Mouse (Mus musculus) CD4-positive, CD25-positive, alpha-beta regulatory T cell, adult 2 months (primary cell): ENCODE data around the gene Gm20425.

ENCODE experiments used
- DNase-seq: peaks from one replicate; pipeline ENCODE4 v3.0.0-alpha.2; 2012; ENCODE audit warnings: low read depth, low spot score

The Gm20425 gene

DNA sequence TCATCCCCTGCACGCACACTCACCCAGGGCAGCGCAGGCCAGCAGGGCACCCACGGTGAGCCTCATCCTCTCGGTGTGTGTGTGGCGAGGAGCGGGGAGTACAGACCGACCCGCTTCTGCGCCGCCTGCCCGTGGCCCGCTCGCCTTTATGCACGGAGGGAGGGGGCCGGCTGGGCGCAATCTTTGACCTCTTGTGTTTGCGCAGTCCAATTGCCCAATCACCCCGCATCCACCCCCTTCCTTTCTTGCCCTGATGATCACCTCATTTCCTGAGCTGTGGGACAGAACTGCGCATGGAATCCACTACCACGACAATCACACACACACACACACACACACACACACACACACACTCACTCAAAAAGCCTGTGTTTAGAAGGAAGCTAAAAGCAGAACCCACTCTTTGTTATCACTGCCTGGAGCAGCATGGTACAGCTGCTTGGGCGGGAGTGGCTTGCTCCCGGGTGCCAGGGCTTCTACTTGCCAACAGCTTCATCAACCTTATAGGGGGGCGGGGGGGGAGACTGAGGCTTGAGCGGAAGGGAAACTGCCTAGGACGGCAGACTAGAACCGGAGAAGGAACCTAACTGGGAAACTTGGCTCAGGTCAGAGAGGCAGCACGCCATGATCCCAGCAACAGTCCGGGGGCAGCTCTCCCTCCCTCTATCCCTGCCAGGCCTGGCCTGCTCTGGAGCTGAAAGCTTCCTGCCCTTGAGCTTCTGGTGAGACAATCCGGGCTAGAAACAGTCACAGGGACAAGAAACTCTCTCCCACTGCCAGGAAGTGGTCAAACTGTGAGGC is at the start of gene Gm20425, which contains the start of gene Trf:
Gene Gm20425, minus strand, starts transcription at position 157 of the 801 bp plus-strand sequence.
Gene Trf, minus strand, starts transcription at position 294 of the 801 bp plus-strand sequence.
- DNase-seq, result peak; percentile 22

GRCm38 (mm10) chr9:103276876-103277275 is 46.8 kb upstream of the Gm20425 start:
- no peak for DNase-seq

DNA sequence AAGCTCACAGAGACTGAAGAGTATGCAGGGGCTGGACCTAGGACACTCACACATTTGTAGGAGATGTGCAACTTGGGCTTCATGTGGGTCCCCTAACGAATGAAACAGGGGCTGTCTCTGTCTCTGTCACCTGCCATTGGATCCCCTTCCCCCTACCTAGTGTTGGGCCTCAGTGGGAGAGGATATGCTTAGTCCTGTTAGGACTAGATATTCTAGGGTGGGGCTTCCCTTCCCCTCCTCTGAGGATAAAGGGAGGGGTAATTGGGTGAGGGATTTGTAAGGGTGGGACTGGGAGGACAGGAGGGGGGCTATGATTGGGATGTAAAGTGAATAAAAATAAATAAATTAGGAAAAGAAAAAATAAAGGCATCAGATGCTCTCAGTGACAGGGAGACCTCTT is 45.6 kb upstream of the Gm20425 start:
- no peak for DNase-seq

- DNase-seq, result no peak
Measured at GRCm38 (mm10) chr9:103274819-103275218, 44.7 kb upstream of the Gm20425 start.

DNA sequence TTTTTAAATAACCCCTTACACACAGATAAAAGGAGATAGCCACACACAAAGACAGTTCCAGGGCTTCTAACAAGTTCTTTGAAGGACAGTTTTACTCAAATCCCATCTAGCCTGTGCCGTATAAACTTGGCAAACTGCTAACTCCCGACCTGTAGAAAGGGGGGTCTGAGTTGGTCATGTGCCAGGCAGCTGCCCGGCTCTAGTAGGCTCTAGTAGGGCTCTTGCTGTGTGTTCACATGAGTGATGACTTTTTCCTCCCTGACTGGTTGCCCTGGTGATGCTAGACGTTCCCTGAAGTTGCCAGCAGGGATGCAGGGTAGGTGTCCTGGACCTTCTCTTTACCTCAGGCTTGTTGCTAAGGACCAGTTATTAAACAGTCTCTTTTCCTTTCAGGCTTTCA is 41.0 kb upstream of the Gm20425 start:
- DNase-seq, result no peak

DNA sequence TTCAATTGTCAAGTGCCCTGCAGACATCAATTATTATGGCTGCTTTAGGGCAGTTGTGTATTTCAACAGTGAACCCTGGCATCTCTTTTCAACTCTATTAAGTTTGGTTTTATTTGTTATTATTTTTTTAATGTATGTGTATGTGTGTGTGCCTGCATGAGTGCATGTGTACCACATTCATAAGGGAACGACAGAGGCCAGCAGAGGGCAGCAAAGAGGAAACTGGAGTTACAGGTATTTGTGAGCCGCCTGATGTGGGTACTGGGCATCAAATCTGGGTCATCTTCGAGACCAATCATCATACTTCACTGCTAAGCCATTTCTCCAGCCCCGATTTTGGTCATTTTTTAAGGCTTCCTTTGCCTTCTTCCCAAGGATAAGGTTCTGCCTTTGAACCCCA is 35.7 kb upstream of the Gm20425 start:
- DNase-seq, result no peak

DNA sequence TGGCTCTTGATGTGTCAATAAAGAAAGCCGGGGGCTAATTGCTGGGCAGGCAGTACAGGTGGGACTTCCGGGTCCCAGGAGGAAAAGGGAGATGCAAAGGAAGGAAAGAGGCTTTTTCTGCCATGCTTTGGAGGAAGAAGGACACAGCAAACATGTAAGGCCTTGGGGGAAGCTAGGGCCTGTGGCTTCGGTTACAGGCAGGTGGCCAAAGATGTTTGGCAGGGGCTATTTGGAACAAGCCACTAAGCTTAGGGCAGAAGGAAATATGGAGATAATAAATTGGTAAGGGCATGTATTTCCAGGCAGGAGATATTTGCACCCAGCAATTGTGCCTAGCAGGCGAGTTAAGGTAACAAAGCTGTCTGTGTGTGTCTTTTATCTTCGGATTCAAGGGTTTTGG is 22.8 kb upstream of the Gm20425 start:
- DNase-seq, result no peak

GRCm38 (mm10) chr9:103248618-103249017 is 18.5 kb upstream of the Gm20425 start:
- DNase-seq, result no peak

GRCm38 (mm10) chr9:103246526-103247168 is 16.5 kb upstream of the Gm20425 start:
- DNase-seq, result no peak

- DNase-seq, result no peak
Measured at GRCm38 (mm10) chr9:103243640-103244039, 13.5 kb upstream of the Gm20425 start.

DNA sequence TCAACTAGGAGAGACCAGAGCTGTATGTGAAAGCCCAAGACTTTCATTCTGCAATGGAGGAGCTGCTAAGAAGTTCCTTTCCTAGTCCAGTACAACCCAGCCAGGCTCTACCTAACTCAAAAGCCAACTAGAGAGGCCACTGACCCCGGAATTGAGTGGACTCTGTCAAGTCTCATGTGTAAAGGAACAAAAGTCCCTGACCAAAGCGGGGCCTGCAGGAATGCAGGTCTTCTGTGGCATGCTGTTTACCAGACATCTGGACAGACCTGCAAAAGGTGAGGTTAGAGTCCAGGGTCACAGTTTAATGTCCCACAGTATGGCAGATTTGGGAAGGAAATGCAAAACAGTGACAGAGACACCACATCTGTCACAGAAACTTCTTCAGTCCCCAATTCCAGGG is 11.1 kb upstream of the Gm20425 start:
- no peak for DNase-seq

GRCm38 (mm10) chr9:103239471-103239870 is 9.4 kb upstream of the Gm20425 start:
- no peak for DNase-seq

DNA sequence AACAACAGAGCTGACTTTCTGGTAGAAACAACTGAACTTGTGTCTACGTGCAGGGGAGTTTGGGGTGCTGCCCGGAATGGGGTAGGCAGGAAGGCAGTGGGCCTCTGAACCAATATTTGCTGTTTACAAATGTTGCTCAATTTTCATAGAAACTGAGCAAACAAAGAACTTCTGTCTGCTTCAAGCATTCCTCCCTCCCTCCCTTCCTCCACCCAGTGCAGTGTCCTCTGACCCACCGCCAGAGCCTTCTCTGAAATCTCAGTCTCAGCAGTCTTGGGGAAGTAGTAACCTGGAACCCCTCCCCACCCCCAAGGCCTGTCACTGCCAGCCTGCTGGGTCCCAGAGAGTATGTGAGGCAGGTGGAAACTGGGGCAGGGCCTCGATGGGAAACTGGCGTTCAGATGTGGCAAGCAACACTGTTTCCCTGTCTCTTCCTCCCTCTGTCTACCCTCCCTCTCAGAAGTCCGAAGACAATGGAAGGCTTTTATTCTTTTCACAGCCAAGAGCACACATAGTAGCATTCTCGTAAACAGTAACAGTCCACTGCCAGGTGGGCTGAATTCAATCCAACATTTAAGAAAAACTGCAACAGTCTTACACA is 4.6 kb upstream of the Gm20425 start:
- no peak for DNase-seq

- DNase-seq, result no peak
Measured at GRCm38 (mm10) chr9:103234059-103234458, 4.0 kb upstream of the Gm20425 start.

- DNase-seq, result no peak
Measured at GRCm38 (mm10) chr9:103233006-103233395, 2.9 kb upstream of the Gm20425 start.

DNA sequence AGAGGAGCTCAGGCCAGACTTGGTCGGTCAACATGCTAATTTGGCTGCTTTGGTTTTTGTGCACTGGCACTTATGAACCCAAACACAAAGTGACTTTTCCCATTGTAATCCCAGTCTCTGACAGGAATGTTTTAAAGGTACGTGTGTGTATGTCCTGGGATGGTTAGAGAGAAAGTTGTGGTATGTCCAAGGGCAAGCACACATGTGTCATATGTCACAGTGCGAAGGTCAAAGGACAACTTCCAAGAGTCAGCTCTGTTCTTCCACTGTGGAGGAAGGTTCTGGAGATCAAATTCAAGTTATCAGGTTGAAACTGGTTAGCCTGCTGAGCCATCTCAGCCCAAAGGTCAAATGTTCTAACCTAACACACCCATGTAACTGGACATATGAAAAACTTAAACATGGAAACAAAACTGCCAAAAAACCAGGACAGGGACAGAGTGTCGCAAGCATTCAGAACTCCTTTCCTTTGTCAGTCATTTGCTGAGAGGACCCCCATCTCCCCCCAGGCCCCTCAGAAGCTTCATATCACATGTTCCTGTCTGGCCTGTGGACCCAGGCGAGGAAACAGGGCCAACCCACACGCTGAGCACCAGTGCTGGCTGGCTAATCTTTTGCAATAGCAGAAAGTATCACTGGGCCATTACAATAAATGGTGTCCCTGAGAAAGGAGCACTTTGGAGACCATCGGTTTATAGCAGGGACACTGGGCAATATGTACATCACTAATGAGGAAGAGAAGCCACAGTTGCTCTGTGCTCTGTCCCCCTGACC is 2.3 kb upstream of the Gm20425 start:
- DNase-seq, result no peak

GRCm38 (mm10) chr9:103229037-103229867 is 855 bp downstream of the Gm20425 start:
- DNase-seq, result no peak

DNA sequence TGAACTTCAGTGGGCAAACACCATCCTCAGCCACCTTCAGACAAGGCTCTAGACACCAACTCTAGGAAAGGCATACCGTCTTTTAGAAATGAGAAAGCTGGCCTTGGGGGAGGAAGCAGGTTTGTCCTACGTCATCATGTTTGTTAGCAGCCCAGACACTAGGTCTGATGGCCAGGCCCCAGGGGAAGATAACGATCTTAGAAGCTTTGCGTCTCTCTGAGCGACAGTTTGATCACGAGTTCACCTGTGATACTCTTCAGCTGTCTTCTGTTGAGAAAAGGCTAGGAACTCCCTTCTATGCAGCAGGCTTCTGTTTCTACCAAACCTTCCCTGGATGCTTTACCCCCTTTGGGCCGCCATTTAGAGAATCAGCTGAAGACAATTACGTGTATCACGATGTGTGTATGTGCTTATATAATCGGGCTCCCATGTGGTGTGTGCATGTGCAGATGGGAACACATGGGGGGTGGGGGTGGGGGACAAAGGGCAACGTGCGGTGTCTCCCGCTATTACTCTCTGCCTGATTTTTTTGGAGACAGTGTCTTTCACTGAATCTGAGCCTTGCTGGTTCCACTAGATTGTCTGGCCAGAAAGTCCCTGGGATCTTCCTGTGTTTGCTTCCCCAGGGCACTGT is 1.6 kb downstream of the Gm20425 start:
- peak; percentile 35 for DNase-seq

- DNase-seq, result no peak
Measured at GRCm38 (mm10) chr9:103227760-103228159, 2.3 kb downstream of the Gm20425 start.

GRCm38 (mm10) chr9:103226806-103227205 is 3.3 kb downstream of the Gm20425 start:
- no peak for DNase-seq

- peak; percentile 56 for DNase-seq
Measured at GRCm38 (mm10) chr9:103225464-103225863, 4.6 kb downstream of the Gm20425 start.
